Mouse (Mus musculus) layer of hippocampus, postnatal 25 days (tissue): ENCODE results near the gene Zc3h18. TPM values are rescaled to one million over a fixed set of nuclear protein-coding genes. Genes with fewer than 3 reads are reported as not detected.

Experiments
- DNase-seq, 2 experiments: peaks; one replicate each; pipeline ENCODE4 v3.0.0; 2022; ENCODE audit warnings: mixed read lengths in 2 of 2, low spot score in 1 of 2; ENCODE audit errors: extremely low spot score in 1 of 2
- total RNA-seq, 2 experiments: library from RNA; stranded (reverse); gene quantifications; 2 replicates each; pipeline ENCODE4 v1.2.3; 2021

Zc3h18 gene
- total RNA-seq, 2 experiments from 2014 or later: 32.8 to 38.5 TPM

GRCm38 (mm10) chr8:122460524-122461472 lies 84.4 kb downstream of the Zc3h18 start, which contains the start of gene Snai3:
Snai3 (minus strand) TSS chr8:122460733.
- DNase-seq: no peak

DNA sequence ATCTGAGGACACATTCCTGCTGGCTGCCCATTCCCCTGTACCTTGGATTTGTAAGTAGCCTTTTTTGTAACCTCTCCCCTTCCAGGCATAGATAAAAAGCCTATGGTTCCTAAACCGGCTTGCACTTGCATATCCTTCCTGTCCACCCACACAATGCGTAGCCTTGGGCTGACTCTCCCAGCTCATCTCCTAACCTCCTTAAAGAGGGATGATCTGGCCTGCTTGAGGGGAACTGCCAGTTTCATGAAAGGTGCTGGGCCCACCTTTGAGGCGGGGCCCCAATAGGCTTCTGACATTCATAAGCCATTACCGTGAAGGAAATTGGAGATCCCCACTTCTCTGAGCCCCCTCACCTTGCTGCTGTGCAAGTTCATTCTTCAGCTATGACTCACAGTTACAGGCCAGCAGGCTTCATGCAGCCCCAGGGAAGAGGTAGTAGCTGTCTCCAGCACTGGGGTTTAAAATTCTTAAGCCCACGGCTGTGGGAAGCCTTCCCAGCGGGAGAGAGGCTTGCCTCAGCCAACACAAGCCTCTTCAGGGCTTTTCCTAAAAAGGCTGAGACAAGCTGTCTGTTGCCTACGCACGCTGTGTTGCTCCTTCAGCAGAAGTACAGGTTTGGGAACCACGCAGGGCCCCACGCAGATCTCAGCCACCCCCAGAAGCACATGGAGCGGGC lies 85.2 kb downstream of the Zc3h18 start:
- DNase-seq: no peak

GRCm38 (mm10) chr8:122462510-122462909 lies 86.1 kb downstream of the Zc3h18 start:
- no peak for DNase-seq

DNA sequence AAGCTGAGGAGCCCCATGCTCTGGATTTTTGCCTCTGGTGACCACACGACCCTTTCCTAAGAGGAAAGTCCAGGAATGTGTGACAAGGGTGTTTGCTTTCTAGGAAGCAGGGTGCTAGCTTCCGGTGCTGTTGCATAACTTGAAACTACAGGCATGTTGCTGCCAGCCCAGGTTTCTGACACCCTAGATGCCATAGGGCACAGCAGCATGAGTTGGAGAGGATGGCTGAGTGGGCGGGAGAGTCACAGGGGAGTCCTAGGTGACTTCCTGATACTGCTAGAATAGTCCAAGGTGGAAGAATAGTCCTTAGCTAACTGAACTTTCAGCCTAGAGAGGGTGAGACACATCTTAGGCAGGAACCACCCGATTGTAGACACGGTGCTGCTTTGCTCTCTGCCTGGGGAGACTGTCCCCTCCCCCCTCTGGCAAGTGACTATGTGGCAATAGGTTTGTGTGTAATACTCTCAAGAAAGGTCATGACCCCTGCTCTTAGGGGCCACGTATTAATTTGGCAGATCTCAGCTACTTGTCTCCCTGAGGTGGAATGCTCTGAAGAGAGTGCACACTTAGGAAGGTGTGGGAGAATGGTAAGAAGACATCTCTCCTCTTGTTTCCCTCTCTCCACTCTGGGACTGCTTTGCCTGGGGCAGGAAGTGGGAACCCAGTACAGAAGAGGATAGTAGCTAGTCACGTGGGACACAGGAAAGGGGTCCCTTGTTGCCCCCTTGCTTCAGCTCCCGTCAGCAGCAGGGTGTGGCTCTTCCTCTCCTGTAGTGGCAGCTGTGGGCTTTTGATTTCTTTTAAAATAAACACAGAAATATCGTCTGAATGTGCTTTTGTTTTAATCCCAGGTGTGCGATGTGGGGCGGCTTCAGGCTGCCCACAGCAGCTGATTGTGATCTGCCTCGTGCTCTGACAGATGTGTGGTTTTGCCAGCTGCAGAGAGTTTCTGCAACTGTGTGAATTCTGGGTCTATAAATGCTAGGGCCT lies 87.5 kb downstream of the Zc3h18 start:
- DNase-seq: no peak

DNA sequence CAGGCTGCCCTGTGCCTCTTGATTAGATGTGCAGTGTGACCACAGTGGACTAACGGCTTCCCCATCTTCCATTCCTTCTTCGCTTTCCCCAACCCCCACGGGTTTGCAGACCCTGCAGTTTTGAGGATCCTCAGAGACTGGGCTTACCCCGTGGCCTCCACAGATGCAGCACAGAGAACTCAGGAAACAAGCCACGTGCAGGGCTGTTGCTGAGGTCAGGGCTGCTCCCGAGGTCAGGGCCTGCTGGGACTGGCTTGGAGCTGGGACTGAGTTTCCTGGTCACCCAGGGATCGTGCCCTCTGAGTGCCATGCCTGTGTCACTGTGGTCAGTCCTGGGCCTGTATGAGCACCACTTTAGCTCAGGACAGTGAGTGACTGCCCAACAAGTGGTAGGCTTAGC lies 88.6 kb downstream of the Zc3h18 start:
- no peak for DNase-seq

Other genes with a start within 250 kb of the Zc3h18 start
- 10 to 100 TPM; 37.8 to 43.4 TPM for gene Zfpm1, start 94.5 kb upstream of the Zc3h18 start, total RNA-seq
- gene Trhr2, start 15.9 kb upstream of the Zc3h18 start, total RNA-seq: under 1 TPM; 0.79 to 0.92 TPM
- gene Il17c, start 45.4 kb downstream of the Zc3h18 start, total RNA-seq: not detected
- gene Cyba, start 56.3 kb downstream of the Zc3h18 start, total RNA-seq: 10 to 100 TPM in 1 of 2 experiments, 1 to 10 TPM in 1; 8.9 to 10.3 TPM
- gene Mvd, start 66.8 kb downstream of the Zc3h18 start, total RNA-seq: 10 to 100 TPM; 23.1 to 25.2 TPM
- not detected for gene Snai3, start 84.1 kb downstream of the Zc3h18 start, total RNA-seq
- 10 to 100 TPM; 26.0 to 35.0 TPM for gene Rnf166, start 99.5 kb downstream of the Zc3h18 start, total RNA-seq
- gene Ctu2, start 99.5 kb downstream of the Zc3h18 start, total RNA-seq: 10 to 100 TPM; 22.1 to 22.2 TPM
- 1 to 10 TPM; 3.6 to 5.7 TPM for gene Piezo1, start 174.7 kb downstream of the Zc3h18 start, total RNA-seq
- gene Cdt1, start 191.4 kb downstream of the Zc3h18 start, total RNA-seq: 1 to 10 TPM; 1.1 to 1.6 TPM
- gene Aprt, start 200.3 kb downstream of the Zc3h18 start, total RNA-seq: 10 to 100 TPM; 62.5 to 69.6 TPM
- gene Galns, start 234.9 kb downstream of the Zc3h18 start, total RNA-seq: 10 to 100 TPM; 11.2 TPM
- gene Trappc2l, start 235.0 kb downstream of the Zc3h18 start, total RNA-seq: 10 to 100 TPM; 75.2 to 87.6 TPM
- gene Pabpn1l, start 246.1 kb downstream of the Zc3h18 start, total RNA-seq: under 1 TPM in 1 of 2 experiments, not detected in 1; 0.45 TPM